Mouse (Mus musculus): ENCODE measurements around the gene Gal3st2c.
"Not testable (repeated sequence)": the region's sequence is repeated elsewhere in the genome, so short reads cannot be mapped to it uniquely, and the experiment has no call there.

- TF ChIP-seq CTCF, EP300 (IDR thresholded peaks at IDR 0.05; ENCODE audit: low read depth): not testable (repeated sequence)
Observed at GRCm38 (mm10) chr1:94008826-94009225, 18.5 kb downstream of the Gal3st2c start.

Data from heart, postnatal 0 days (tissue).